Mouse (Mus musculus): ENCODE measurements at regions not wholly inside any gene's neighbourhood (a gene's known extent, or its start where the extent isn't known, plus 50 kb on each side); places are given as distances from the start of the nearest gene placed in this dataset.

DNA sequence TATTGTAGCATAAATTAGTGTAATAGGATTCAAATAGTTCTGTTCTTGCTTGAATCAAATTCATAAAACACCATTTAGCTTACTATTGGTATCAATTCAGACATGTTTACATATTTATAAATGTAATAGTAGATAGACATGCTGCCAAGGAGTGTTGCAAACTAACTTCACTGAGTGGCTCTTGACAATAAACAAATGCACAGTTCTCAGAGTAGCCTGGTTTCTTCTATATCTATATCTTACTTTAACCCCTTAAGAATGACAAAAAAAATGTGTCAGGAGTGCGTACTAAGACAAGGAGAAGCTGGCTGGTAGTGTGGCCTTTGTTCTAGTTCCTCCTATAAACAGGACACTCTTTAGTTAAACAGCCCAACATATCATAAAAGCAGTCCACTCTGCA is 213.0 kb upstream of the Nrsn1 start:
- Histone ChIP-seq H3K36me3 (ENCODE audit: control insufficient read depth in 1 of 2, insufficient read depth in 2 of 2, low read length in 2 of 2) (no peaks in the 10 kb centered on the region), H3K9me3 (replicated peaks; ENCODE audit: insufficient read depth, low read length) (no peaks in the 10 kb centered on the region), H3K27ac (ENCODE audit: control insufficient read depth, low read depth, low read length) (no peak overlapping the region), H3K4me3 (ENCODE audit: control insufficient read depth in 1 of 2, insufficient read depth in 1 of 2, low read depth in 2 of 2, low read length in 2 of 2) (no peak overlapping the region), H3K4me1 (ENCODE audit: control insufficient read depth in 1 of 2, insufficient read depth in 2 of 2, low read length in 2 of 2) (no peaks in the 10 kb centered on the region), H3K79me2 (ENCODE audit: control insufficient read depth, insufficient read depth, low read length, poor library complexity) (no peaks in the 10 kb centered on the region), H3K27me3 (ENCODE audit: control insufficient read depth in 1 of 2, insufficient read depth in 2 of 2, low read length in 2 of 2) (no peaks in the 10 kb centered on the region), H3K9ac (ENCODE audit: control insufficient read depth, low read depth, low read length, poor library complexity, severe bottlenecking) (no peak overlapping the region)
- TF ChIP-seq CHD1 (IDR thresholded peaks at IDR 0.05; ENCODE audit: low read depth, low read length) (no peak), MAFK (IDR thresholded peaks at IDR 0.05; ENCODE audit: borderline replicate concordance, low read depth, low read length) (no peak), ZC3H11A (IDR thresholded peaks at IDR 0.05; ENCODE audit: low read depth, low read length) (no peak), USF2 (IDR thresholded peaks at IDR 0.05; ENCODE audit: borderline replicate concordance in 1 of 2, insufficient read depth in 1 of 2, low read depth in 1 of 2, low read length in 2 of 2) (no peak), ETS1 (IDR thresholded peaks at IDR 0.05; ENCODE audit: low read depth, low read length) (no peak), ELF1 (IDR thresholded peaks at IDR 0.05; ENCODE audit: low read depth, low read length) (no peak), JUND (IDR thresholded peaks at IDR 0.05; ENCODE audit: low read depth, low read length) (no peak), UBTF (IDR thresholded peaks at IDR 0.05; ENCODE audit: borderline replicate concordance, insufficient read depth, low read depth, low read length) (no peak), CTCF (IDR thresholded peaks at IDR 0.05 in 2 of 3, conservative IDR thresholded peaks at IDR 0.05 in 1 of 3; ENCODE audit: control insufficient read depth in 1 of 3, insufficient read depth in 1 of 3, low read depth in 2 of 3, low read length in 3 of 3, poor library complexity in 1 of 3, severe bottlenecking in 1 of 3) (no peak), POLR2A (IDR thresholded peaks at IDR 0.05; ENCODE audit: control insufficient read depth in 1 of 2, insufficient read depth in 1 of 2, low read depth in 1 of 2, low read length in 2 of 2, poor library complexity in 1 of 2) (no peak), GABPA (IDR thresholded peaks at IDR 0.05; ENCODE audit: low read depth, low read length) (no peak), TAL1 (IDR thresholded peaks at IDR 0.05; ENCODE audit: low read length) (no peak), BHLHE40 (IDR thresholded peaks at IDR 0.05; ENCODE audit: borderline replicate concordance, low read depth, low read length) (no peak), HCFC1 (IDR thresholded peaks at IDR 0.05; ENCODE audit: low read depth, low read length) (no peak), USF1 (IDR thresholded peaks at IDR 0.05; ENCODE audit: low read depth, low read length) (no peak), RCOR1 (IDR thresholded peaks at IDR 0.05; ENCODE audit: low read depth, low read length) (no peak), POLR2AphosphoS5 (IDR thresholded peaks at IDR 0.05; ENCODE audit: borderline replicate concordance, low read depth, low read length) (no peak), SIN3A (IDR thresholded peaks at IDR 0.05; ENCODE audit: low read length) (no peak), MAX (IDR thresholded peaks at IDR 0.05; ENCODE audit: low read length) (no peak), EP300 (IDR thresholded peaks at IDR 0.05; ENCODE audit: low read depth in 1 of 2, low read length in 2 of 2) (no peak)
- no peak for DNase-seq (ENCODE audit: low read depth, low spot score)

DNA sequence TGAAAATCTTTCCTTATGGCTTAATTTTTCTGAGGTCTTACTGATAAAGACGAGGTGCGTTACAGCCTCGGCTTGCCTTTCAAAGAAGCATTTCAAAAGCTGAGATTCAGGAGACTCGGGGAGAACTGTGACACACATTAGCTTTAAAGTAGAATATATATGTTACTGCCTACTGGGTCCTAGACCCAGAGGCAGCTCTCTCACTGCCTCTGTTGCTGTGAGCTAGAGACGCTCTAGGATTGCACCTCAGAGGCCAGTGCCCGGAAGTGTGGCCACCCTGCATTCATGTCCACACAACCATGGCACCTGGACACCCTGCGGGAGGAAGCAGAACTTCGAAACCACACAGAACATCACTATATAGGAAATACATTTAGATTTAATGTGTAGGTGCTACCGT is 181.6 kb upstream of the Nrsn1 start:
- Histone ChIP-seq H3K9ac (ENCODE audit: control insufficient read depth, low read depth, low read length, poor library complexity, severe bottlenecking) (no peak overlapping the region), H3K36me3 (ENCODE audit: control insufficient read depth in 1 of 2, insufficient read depth in 2 of 2, low read length in 2 of 2) (no peaks in the 10 kb centered on the region), H3K4me1 (ENCODE audit: control insufficient read depth in 1 of 2, insufficient read depth in 2 of 2, low read length in 2 of 2) (no peaks in the 10 kb centered on the region), H3K27ac (ENCODE audit: control insufficient read depth, low read depth, low read length) (no peak overlapping the region), H3K4me3 (ENCODE audit: control insufficient read depth in 1 of 2, insufficient read depth in 1 of 2, low read depth in 2 of 2, low read length in 2 of 2) (no peak overlapping the region), H3K79me2 (ENCODE audit: control insufficient read depth, insufficient read depth, low read length, poor library complexity) (no peaks in the 10 kb centered on the region), H3K27me3 (ENCODE audit: control insufficient read depth in 1 of 2, insufficient read depth in 2 of 2, low read length in 2 of 2) (no peaks in the 10 kb centered on the region), H3K9me3 (replicated peaks; ENCODE audit: insufficient read depth, low read length) (no peaks in the 10 kb centered on the region)
- TF ChIP-seq CTCF (IDR thresholded peaks at IDR 0.05 in 2 of 3, conservative IDR thresholded peaks at IDR 0.05 in 1 of 3; ENCODE audit: control insufficient read depth in 1 of 3, insufficient read depth in 1 of 3, low read depth in 2 of 3, low read length in 3 of 3, poor library complexity in 1 of 3, severe bottlenecking in 1 of 3): no peak
- TF ChIP-seq MAFK (IDR thresholded peaks at IDR 0.05; ENCODE audit: borderline replicate concordance, low read depth, low read length): no peak
- no peak for TF ChIP-seq E2F4 (IDR thresholded peaks at IDR 0.05; ENCODE audit: borderline replicate concordance, low read depth, low read length)
- no peak for TF ChIP-seq GATA1 (IDR thresholded peaks at IDR 0.05; ENCODE audit: low read depth, low read length)
- TF ChIP-seq SIN3A (IDR thresholded peaks at IDR 0.05; ENCODE audit: low read length): no peak
- TF ChIP-seq UBTF (IDR thresholded peaks at IDR 0.05; ENCODE audit: borderline replicate concordance, insufficient read depth, low read depth, low read length): no peak
- TF ChIP-seq MYB (IDR thresholded peaks at IDR 0.05; ENCODE audit: low read depth, low read length): no peak
- TF ChIP-seq MYC (IDR thresholded peaks at IDR 0.05; ENCODE audit: low read depth, low read length): no peak
- TF ChIP-seq TAL1 (IDR thresholded peaks at IDR 0.05; ENCODE audit: low read length): no peak
- TF ChIP-seq USF1 (IDR thresholded peaks at IDR 0.05; ENCODE audit: low read depth, low read length): no peak
- DNase-seq (ENCODE audit: low read depth, low spot score): no peak

Measured in MEL (cell line).